Mouse (Mus musculus): ENCODE measurements around the gene Pde2a. TPM values are rescaled to one million over a fixed set of nuclear protein-coding genes. Genes with fewer than 3 reads are reported as not detected.

Pde2a gene
- polyA plus RNA-seq, 1 experiment, result 33.2 TPM

- Histone ChIP-seq H3K4me3 (replicated peaks; ENCODE audit: control insufficient read depth, low read depth, low read length) (no peak overlapping the region), H3K27ac (ENCODE audit: control insufficient read depth, insufficient read depth, low read depth, low read length, poor library complexity) (no peak overlapping the region), H3K4me1 (ENCODE audit: control insufficient read depth, insufficient read depth, low read length) (peaks cover 2% of the 10 kb centered on the region)
- TF ChIP-seq CTCF (IDR thresholded peaks at IDR 0.05; ENCODE audit: control insufficient read depth, insufficient read depth, low read length) (peak; percentile 100), POLR2A (IDR thresholded peaks at IDR 0.05; ENCODE audit: borderline replicate concordance, control insufficient read depth, low read depth, low read length) (no peak)
Observed at GRCm38 (mm10) chr7:101412796-101413195, 8.7 kb upstream of the Pde2a start.

GRCm38 (mm10) chr7:101414209-101414608, 7.3 kb upstream of the Pde2a start:
- Histone ChIP-seq H3K4me3 (replicated peaks; ENCODE audit: control insufficient read depth, low read depth, low read length) (no peak overlapping the region), H3K4me1 (ENCODE audit: control insufficient read depth, insufficient read depth, low read length) (peaks cover 2% of the 10 kb centered on the region), H3K27ac (ENCODE audit: control insufficient read depth, insufficient read depth, low read depth, low read length, poor library complexity) (no peak overlapping the region)
- TF ChIP-seq POLR2A (IDR thresholded peaks at IDR 0.05; ENCODE audit: borderline replicate concordance, control insufficient read depth, low read depth, low read length) (no peak), CTCF (IDR thresholded peaks at IDR 0.05; ENCODE audit: control insufficient read depth, insufficient read depth, low read length) (no peak)
- WGBS, result 79% methylated on average over 4 of the region's 4 CpGs

GRCm38 (mm10) chr7:101414661-101415511, 6.6 kb upstream of the Pde2a start:
- Histone ChIP-seq H3K4me3 (replicated peaks; ENCODE audit: control insufficient read depth, low read depth, low read length) (no peak overlapping the region), H3K27ac (ENCODE audit: control insufficient read depth, insufficient read depth, low read depth, low read length, poor library complexity) (no peak overlapping the region), H3K4me1 (ENCODE audit: control insufficient read depth, insufficient read depth, low read length) (peaks cover 2% of the 10 kb centered on the region)
- 59% methylated on average over 6 of the region's 7 CpGs for WGBS
- TF ChIP-seq CTCF (IDR thresholded peaks at IDR 0.05; ENCODE audit: control insufficient read depth, insufficient read depth, low read length) (no peak), POLR2A (IDR thresholded peaks at IDR 0.05; ENCODE audit: borderline replicate concordance, control insufficient read depth, low read depth, low read length) (no peak)

GRCm38 (mm10) chr7:101415512-101416100, 5.9 kb upstream of the Pde2a start:
- Histone ChIP-seq H3K4me3 (replicated peaks; ENCODE audit: control insufficient read depth, low read depth, low read length) (no peak overlapping the region), H3K4me1 (ENCODE audit: control insufficient read depth, insufficient read depth, low read length) (peaks cover 2% of the 10 kb centered on the region), H3K27ac (ENCODE audit: control insufficient read depth, insufficient read depth, low read depth, low read length, poor library complexity) (no peak overlapping the region)
- TF ChIP-seq POLR2A (IDR thresholded peaks at IDR 0.05; ENCODE audit: borderline replicate concordance, control insufficient read depth, low read depth, low read length) (no peak), CTCF (IDR thresholded peaks at IDR 0.05; ENCODE audit: control insufficient read depth, insufficient read depth, low read length) (no peak)
- WGBS, result 52% methylated on average over 8 of the region's 8 CpGs

- H3K4me3 ChIP-seq (replicated peaks; ENCODE audit: control insufficient read depth, low read depth, low read length), result no peak overlapping the region
- WGBS, result 47% methylated on average over 5 of the region's 5 CpGs
- H3K4me1 ChIP-seq (ENCODE audit: control insufficient read depth, insufficient read depth, low read length), result peaks cover 2% of the 10 kb centered on the region
- TF ChIP-seq POLR2A (IDR thresholded peaks at IDR 0.05; ENCODE audit: borderline replicate concordance, control insufficient read depth, low read depth, low read length), result no peak
- no peak for TF ChIP-seq CTCF (IDR thresholded peaks at IDR 0.05; ENCODE audit: control insufficient read depth, insufficient read depth, low read length)
- H3K27ac ChIP-seq (ENCODE audit: control insufficient read depth, insufficient read depth, low read depth, low read length, poor library complexity), result no peak overlapping the region
Observed at GRCm38 (mm10) chr7:101416391-101416790, 5.1 kb upstream of the Pde2a start.

GRCm38 (mm10) chr7:101419013-101419770, 2.3 kb upstream of the Pde2a start:
- no peak overlapping the region for H3K4me3 ChIP-seq (replicated peaks; ENCODE audit: control insufficient read depth, low read depth, low read length)
- TF ChIP-seq POLR2A (IDR thresholded peaks at IDR 0.05; ENCODE audit: borderline replicate concordance, control insufficient read depth, low read depth, low read length), result no peak
- 7% methylated on average over 27 of the region's 27 CpGs for WGBS
- no peak overlapping the region for H3K27ac ChIP-seq (ENCODE audit: control insufficient read depth, insufficient read depth, low read depth, low read length, poor library complexity)
- H3K4me1 ChIP-seq (ENCODE audit: control insufficient read depth, insufficient read depth, low read length), result peaks cover 2% of the 10 kb centered on the region

- no peak for TF ChIP-seq CTCF (IDR thresholded peaks at IDR 0.05; ENCODE audit: control insufficient read depth, insufficient read depth, low read length)
- no peak for TF ChIP-seq POLR2A (IDR thresholded peaks at IDR 0.05; ENCODE audit: borderline replicate concordance, control insufficient read depth, low read depth, low read length)
- WGBS, result 54% methylated on average over 3 of the region's 3 CpGs
- H3K4me3 ChIP-seq (replicated peaks; ENCODE audit: control insufficient read depth, low read depth, low read length), result no peak overlapping the region
- no peak overlapping the region for H3K27ac ChIP-seq (ENCODE audit: control insufficient read depth, insufficient read depth, low read depth, low read length, poor library complexity)
- H3K4me1 ChIP-seq (ENCODE audit: control insufficient read depth, insufficient read depth, low read length), result no peaks in the 10 kb centered on the region
Observed at GRCm38 (mm10) chr7:101422069-101422468, 578 bp downstream of the Pde2a start.

- Histone ChIP-seq H3K4me1 (ENCODE audit: control insufficient read depth, insufficient read depth, low read length) (no peaks in the 10 kb centered on the region), H3K27ac (ENCODE audit: control insufficient read depth, insufficient read depth, low read depth, low read length, poor library complexity) (no peak overlapping the region), H3K4me3 (replicated peaks; ENCODE audit: control insufficient read depth, low read depth, low read length) (no peak overlapping the region)
- WGBS, result 68% methylated on average over 8 of the region's 8 CpGs
- TF ChIP-seq CTCF (IDR thresholded peaks at IDR 0.05; ENCODE audit: control insufficient read depth, insufficient read depth, low read length) (no peak), POLR2A (IDR thresholded peaks at IDR 0.05; ENCODE audit: borderline replicate concordance, control insufficient read depth, low read depth, low read length) (no peak)
Observed at GRCm38 (mm10) chr7:101422646-101423045, 1.2 kb downstream of the Pde2a start.
